Mouse (Mus musculus): ENCODE results near the gene Camk2d. TPM values are rescaled to one million over a fixed set of nuclear protein-coding genes. Genes with fewer than 3 reads are reported as not detected.

The Camk2d gene
- polyA plus RNA-seq, 1 experiment from 2014 or later = 29.9 TPM

DNA sequence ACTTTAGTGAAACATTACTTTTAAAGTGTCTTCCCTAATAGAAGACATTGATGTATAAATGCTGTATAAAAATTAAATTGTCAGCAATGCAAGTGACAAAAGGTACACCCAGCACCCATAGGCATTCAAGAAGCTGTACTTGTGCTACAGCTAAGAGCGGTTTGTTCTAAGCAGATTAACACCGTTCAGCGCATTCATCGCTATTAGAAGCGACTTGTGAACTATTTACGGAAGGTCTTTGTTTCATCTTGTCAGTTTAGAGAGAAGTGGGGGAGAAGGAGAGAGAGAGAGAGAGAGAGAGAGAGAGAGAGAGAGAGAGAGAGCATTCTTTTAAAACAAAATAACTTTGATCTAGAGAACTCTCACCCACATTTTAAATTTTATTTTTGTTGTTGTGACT, 38.1 kb downstream of the Camk2d start:
- no peak overlapping the region for H3K4me3 ChIP-seq
- ATAC-seq (replicated peaks) = no peak
- H3K36me3 ChIP-seq = no peaks in the 10 kb centered on the region
- H3K27ac ChIP-seq (replicated peaks) = no peak overlapping the region
- no peak overlapping the region for H3K9ac ChIP-seq (replicated peaks)
- H3K4me1 ChIP-seq = 0 out of 2 replicates have a peak, but pooled peaks cover 6% of the 10 kb centered on the region
- no peaks in the 10 kb centered on the region for H3K9me3 ChIP-seq
- H3K27me3 ChIP-seq = no peaks in the 10 kb centered on the region
- H3K4me2 ChIP-seq (replicated peaks) = no peak overlapping the region
- WGBS = 40% methylated on average over 6 of the region's 6 CpGs

DNA sequence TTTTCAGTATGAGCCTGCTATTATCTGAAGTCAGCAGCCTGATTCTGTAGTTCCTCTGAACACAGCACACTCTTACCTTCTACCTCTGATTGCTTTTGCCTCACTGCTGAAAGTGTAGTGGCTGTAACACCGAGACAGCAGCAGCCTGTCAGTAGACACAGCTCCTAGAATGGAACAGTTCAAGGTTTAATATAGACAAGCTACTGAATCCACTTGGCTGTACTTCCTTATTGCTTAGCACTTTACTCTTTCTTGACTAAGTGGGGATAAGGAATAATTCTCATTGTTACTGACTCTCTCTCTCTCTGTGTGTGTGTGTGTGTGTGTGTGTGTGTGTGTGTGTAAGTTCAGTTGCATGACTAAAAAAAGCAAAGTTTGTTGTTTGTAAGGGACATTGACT, 42.2 kb downstream of the Camk2d start:
- Histone ChIP-seq H3K4me2 (replicated peaks) (no peak overlapping the region), H3K9ac (replicated peaks) (no peak overlapping the region), H3K27me3 (no peaks in the 10 kb centered on the region), H3K27ac (replicated peaks) (no peak overlapping the region), H3K4me3 (no peak overlapping the region), H3K9me3 (no peaks in the 10 kb centered on the region), H3K4me1 (0 out of 2 replicates have a peak, but pooled peaks cover 12% of the 10 kb centered on the region), H3K36me3 (no peaks in the 10 kb centered on the region)
- ATAC-seq (replicated peaks) = no peak
- WGBS = 75% methylated on average over 1 of the region's 1 CpGs

GRCm38 (mm10) chr3:126639098-126639513, 43.0 kb downstream of the Camk2d start:
- no peak overlapping the region for H3K9ac ChIP-seq (replicated peaks)
- ATAC-seq (replicated peaks) = peak; percentile 81
- H3K9me3 ChIP-seq = no peaks in the 10 kb centered on the region
- no peaks in the 10 kb centered on the region for H3K36me3 ChIP-seq
- H3K27me3 ChIP-seq = no peaks in the 10 kb centered on the region
- H3K4me2 ChIP-seq (replicated peaks) = no peak overlapping the region
- H3K4me3 ChIP-seq = no peak overlapping the region
- peaks cover 18% of the 10 kb centered on the region for H3K4me1 ChIP-seq
- 18% methylated on average over 5 of the region's 5 CpGs for WGBS
- H3K27ac ChIP-seq (replicated peaks) = 0 out of 2 replicates have a peak overlapping the region, but pooled peaks have one; percentile 9

DNA sequence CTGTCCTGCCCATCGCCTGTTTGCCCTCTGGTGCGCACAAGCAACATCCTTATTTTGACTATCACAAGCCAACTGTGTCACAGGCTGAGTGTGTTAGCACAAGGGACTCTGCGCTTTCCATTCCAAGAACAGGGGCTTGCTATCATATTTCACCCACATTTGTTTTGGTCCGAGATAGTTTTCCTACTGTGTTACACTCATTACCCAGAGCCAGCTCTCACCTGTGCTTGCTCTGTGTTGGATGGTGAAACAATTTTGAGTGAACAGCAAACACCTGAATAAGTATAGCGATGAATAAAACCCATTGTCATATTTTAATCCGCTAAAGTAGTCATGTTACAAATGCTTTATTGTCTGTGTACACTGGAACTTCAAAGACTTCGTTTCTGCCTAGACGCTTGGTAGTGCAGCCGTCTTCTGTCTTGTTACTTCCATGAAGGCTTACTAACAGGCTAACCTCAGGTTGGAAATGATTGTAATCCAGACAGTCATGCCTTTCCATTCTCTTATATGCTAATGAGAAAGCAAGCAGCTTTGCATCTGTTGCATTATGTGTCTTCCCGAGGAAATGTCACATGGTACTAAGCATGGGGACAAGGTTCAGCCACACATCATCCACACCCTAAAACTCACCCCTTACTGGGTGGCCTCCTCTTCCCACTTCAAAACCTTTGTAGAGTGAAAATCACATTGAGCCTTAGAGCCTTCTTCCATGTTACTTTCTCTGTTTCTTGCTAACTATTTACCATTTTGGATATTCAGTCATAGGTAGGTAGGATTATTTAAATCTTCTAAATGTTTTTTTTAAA, 44.5 kb downstream of the Camk2d start:
- H3K4me1 ChIP-seq = peaks cover 18% of the 10 kb centered on the region
- no peak overlapping the region for H3K27ac ChIP-seq (replicated peaks)
- H3K9me3 ChIP-seq = no peaks in the 10 kb centered on the region
- ATAC-seq (replicated peaks) = no peak
- no peak overlapping the region for H3K4me3 ChIP-seq
- WGBS = 64% methylated on average over 10 of the region's 10 CpGs
- no peaks in the 10 kb centered on the region for H3K36me3 ChIP-seq
- no peak overlapping the region for H3K4me2 ChIP-seq (replicated peaks)
- no peaks in the 10 kb centered on the region for H3K27me3 ChIP-seq
- H3K9ac ChIP-seq (replicated peaks) = no peak overlapping the region

DNA sequence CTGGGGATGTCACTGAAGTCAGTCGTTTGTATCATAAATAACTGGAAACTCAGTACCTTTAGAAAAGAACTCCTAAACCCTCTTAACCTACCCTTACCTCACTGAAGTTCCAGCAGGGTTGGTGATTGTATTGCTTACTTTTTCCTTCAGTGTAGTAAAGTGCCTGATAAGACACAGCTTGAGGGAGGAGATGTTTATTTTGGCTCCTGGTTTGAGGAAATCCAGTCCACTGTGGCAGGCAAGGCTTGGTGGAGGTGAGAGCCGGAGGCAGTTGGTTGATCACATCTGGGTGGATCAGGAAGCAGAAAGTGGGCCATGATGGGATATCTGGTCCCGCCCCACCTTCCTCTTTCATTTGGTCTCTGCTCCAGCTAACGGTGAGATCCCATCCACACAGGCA, 45.3 kb downstream of the Camk2d start:
- Histone ChIP-seq H3K27ac (replicated peaks) (no peak overlapping the region), H3K4me2 (replicated peaks) (no peak overlapping the region), H3K4me3 (no peak overlapping the region), H3K4me1 (peaks cover 18% of the 10 kb centered on the region), H3K9me3 (no peaks in the 10 kb centered on the region), H3K27me3 (no peaks in the 10 kb centered on the region), H3K9ac (replicated peaks) (no peak overlapping the region), H3K36me3 (no peaks in the 10 kb centered on the region)
- no peak for ATAC-seq (replicated peaks)
- WGBS = 91% methylated on average over 4 of the region's 4 CpGs

DNA sequence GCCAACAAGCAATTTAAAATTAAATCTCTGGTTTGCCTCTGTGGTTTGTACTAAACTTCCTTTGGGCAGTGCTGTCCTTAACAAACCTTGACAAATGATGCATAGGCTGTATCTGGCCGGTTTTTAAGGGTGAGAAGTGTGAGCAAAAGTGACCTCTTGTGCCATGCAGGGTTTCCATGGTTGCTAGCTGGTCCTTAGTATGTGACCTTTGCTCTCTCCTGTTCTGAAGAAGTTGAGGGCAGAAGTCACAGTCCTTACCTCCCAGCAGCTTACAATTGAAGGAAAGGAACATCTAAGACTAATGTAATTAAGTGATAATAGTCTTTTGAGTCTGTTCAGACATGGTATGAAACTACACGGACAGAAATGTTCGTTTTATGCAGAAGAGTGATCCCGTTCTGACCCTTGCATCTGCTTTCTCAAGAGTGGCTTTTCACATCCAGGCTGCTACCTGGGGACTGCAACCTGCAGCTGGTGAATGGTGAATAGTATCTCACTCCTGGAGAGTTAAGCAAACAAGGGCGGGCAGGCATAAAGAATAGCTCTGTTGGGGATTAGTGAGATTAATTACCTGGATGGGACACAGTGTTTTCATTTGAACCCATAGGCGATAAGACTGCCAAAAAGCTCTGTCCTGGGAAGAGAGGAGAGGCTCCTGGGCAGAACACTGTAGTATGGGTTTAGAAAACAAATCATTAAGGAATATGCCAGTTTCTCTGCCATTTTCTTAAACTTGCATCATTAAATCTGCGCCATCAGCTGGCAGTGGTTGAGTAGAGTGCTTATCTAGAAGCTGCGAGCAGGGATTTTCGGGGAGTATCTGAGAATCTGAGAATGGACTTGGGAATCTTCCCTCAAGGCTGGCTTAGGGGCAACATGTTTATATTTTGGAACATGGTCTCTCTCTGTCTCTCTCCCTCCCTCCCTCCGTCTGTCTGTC, 47.2 kb downstream of the Camk2d start:
- Histone ChIP-seq H3K4me1 (peaks cover 18% of the 10 kb centered on the region), H3K9ac (replicated peaks) (no peak overlapping the region), H3K4me2 (replicated peaks) (no peak overlapping the region), H3K27ac (replicated peaks) (no peak overlapping the region), H3K4me3 (no peak overlapping the region), H3K9me3 (no peaks in the 10 kb centered on the region), H3K27me3 (no peaks in the 10 kb centered on the region), H3K36me3 (no peaks in the 10 kb centered on the region)
- 12% methylated on average over 10 of the region's 10 CpGs for WGBS
- ATAC-seq (replicated peaks) = 0 out of 2 replicates have a peak, but pooled peaks have one; percentile 15

DNA sequence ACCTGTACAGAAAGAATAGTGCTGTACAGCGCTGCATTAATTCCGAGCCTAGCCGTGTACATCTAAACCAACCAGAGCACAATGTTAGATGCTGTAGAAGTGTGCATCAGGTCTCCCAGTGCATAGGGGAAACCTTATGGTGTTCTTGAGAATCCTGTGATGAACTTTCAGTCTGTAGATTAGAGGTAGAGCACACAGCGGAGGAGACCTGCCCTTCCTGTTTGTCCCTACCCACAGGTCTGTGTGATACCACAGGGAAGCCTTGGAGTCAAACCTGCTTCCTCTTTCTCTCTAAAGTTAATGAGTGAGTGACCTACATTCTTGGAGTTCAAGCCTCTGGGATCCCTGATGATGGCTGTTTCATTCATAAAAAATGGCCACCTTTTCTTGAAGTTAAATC, 54.2 kb downstream of the Camk2d start:
- H3K9ac ChIP-seq (replicated peaks) = no peak overlapping the region
- no peak overlapping the region for H3K27ac ChIP-seq (replicated peaks)
- no peak overlapping the region for H3K4me3 ChIP-seq
- 95% methylated on average over 4 of the region's 4 CpGs for WGBS
- H3K27me3 ChIP-seq = no peaks in the 10 kb centered on the region
- no peak for ATAC-seq (replicated peaks)
- H3K36me3 ChIP-seq = no peaks in the 10 kb centered on the region
- no peak overlapping the region for H3K4me2 ChIP-seq (replicated peaks)
- no peaks in the 10 kb centered on the region for H3K9me3 ChIP-seq
- no peaks in the 10 kb centered on the region for H3K4me1 ChIP-seq

DNA sequence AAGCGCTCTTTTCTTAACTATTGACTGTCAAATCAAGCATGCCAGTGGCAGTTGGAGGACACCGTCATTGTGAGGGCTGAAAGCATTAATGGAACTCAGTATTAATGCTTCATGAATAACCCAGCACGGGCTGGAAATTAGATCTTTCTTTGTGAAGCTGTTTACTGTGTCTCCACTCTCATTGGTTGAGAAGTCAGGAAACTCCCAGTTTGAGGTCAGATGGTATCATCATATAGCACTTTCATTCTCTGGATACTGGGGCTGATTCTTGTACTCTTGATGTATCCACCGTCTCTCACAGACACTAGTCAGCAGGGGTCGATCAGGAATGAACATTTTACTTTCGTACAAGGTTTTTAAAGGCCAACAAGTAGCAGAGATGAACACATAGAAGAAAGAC, 54.6 kb downstream of the Camk2d start:
- no peaks in the 10 kb centered on the region for H3K4me1 ChIP-seq
- WGBS = 66% methylated on average over 6 of the region's 6 CpGs
- H3K9ac ChIP-seq (replicated peaks) = no peak overlapping the region
- no peak overlapping the region for H3K27ac ChIP-seq (replicated peaks)
- H3K9me3 ChIP-seq = no peaks in the 10 kb centered on the region
- no peak overlapping the region for H3K4me3 ChIP-seq
- H3K27me3 ChIP-seq = no peaks in the 10 kb centered on the region
- H3K4me2 ChIP-seq (replicated peaks) = no peak overlapping the region
- H3K36me3 ChIP-seq = no peaks in the 10 kb centered on the region
- ATAC-seq (replicated peaks) = no peak

DNA sequence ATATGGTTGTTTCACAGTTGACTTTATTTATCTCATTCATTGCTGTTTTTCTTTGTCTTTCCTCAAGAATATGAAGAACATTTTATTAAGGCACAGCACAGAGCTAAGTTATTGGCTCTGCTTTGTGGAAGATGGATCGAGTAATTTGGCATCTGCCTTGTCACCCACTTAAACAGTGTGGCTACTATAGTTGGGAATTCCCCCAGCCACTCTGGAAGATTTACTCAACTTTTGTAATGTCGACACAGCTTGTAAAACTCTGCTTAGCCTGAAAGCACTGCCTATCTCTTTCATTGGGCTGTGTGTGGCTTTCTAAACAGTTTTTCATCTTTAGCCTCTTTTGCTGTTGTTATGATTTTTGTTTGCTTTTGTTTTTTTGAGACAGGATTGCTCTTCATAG, 56.3 kb downstream of the Camk2d start:
- Histone ChIP-seq H3K36me3 (no peaks in the 10 kb centered on the region), H3K4me3 (no peak overlapping the region), H3K9ac (replicated peaks) (no peak overlapping the region), H3K4me2 (replicated peaks) (no peak overlapping the region), H3K27me3 (no peaks in the 10 kb centered on the region), H3K9me3 (no peaks in the 10 kb centered on the region), H3K27ac (replicated peaks) (no peak overlapping the region), H3K4me1 (no peaks in the 10 kb centered on the region; the same call in 1 of the 2 replicates)
- WGBS = 82% methylated on average over 2 of the region's 2 CpGs
- ATAC-seq (replicated peaks) = no peak

DNA sequence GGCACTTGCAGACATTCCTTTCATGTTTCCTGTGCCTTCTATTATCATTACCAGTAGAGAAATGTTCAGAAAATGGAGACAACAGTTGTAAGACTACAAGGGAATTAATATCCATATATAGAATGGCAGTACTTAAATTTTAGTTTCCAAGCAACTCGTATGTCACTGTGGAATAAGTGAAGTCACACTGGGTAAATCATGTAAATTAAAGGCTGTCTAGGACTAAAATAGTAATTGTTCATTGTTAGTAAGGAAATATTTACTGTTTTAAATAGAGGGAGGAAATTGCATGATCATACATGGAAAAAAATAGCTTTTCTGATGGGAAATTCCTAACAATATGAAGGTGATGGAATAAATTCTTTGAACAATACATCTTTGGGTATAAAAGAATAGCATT, 57.0 kb downstream of the Camk2d start:
- Histone ChIP-seq H3K4me2 (replicated peaks) (no peak overlapping the region), H3K4me3 (no peak overlapping the region), H3K9ac (replicated peaks) (no peak overlapping the region), H3K36me3 (no peaks in the 10 kb centered on the region), H3K27me3 (no peaks in the 10 kb centered on the region), H3K4me1 (no peaks in the 10 kb centered on the region; the same call in 1 of the 2 replicates), H3K27ac (replicated peaks) (no peak overlapping the region), H3K9me3 (no peaks in the 10 kb centered on the region)
- ATAC-seq (replicated peaks) = no peak
- WGBS = 75% methylated on average over 1 of the region's 1 CpGs

- H3K9ac ChIP-seq (replicated peaks) = no peak overlapping the region
- no peaks in the 10 kb centered on the region for H3K36me3 ChIP-seq
- no peaks in the 10 kb centered on the region for H3K27me3 ChIP-seq
- ATAC-seq (replicated peaks) = peak; percentile 49; the same call in 1 of the 2 replicates
- WGBS = 27% methylated on average over 3 of the region's 3 CpGs
- H3K4me3 ChIP-seq = no peak overlapping the region
- H3K27ac ChIP-seq (replicated peaks) = no peak overlapping the region
- H3K4me2 ChIP-seq (replicated peaks) = no peak overlapping the region
- H3K4me1 ChIP-seq = no peaks in the 10 kb centered on the region; the same call in 1 of the 2 replicates
- no peaks in the 10 kb centered on the region for H3K9me3 ChIP-seq
Measured at GRCm38 (mm10) chr3:126656173-126656572, 60.1 kb downstream of the Camk2d start.

DNA sequence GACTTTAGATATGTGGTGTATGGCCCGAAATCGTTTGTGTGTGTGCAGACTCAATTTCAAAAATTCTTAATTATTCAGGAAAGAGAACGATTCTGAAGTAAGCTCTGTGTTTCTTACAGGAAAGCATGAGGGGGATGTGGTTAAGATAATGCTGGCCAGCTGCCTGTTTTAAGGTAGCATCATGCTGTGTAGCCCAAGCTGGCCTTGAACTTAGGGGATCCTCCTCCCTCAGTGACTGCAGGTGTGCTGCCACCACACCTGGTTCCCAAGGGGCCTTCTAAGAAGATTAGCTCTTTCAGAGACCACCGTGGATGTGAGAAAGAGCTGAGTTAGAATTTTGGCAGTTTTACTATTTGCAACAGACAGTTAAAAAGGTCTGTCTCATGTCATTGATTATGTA, 61.8 kb downstream of the Camk2d start:
- Histone ChIP-seq H3K9ac (replicated peaks) (no peak overlapping the region), H3K9me3 (no peaks in the 10 kb centered on the region), H3K36me3 (no peaks in the 10 kb centered on the region), H3K4me3 (no peak overlapping the region), H3K4me1 (no peaks in the 10 kb centered on the region; the same call in 1 of the 2 replicates), H3K27me3 (no peaks in the 10 kb centered on the region), H3K4me2 (replicated peaks) (no peak overlapping the region), H3K27ac (replicated peaks) (no peak overlapping the region)
- WGBS = 74% methylated on average over 4 of the region's 4 CpGs
- ATAC-seq (replicated peaks) = no peak
